Mouse (Mus musculus) heart, adult 2 months (tissue): ENCODE measurements around the gene Daglb.

Experiments
- CTCF ChIP-seq: fragments of 200-600 bp; IDR thresholded peaks from 2 replicates; pipeline ENCODE4 v1.8.1; 2022; ENCODE audit warnings: antibody characterized with exemption, mild to moderate bottlenecking, moderate library complexity
- POLR2A ChIP-seq: fragments of 200-500 bp; IDR thresholded peaks from 2 replicates; pipeline ENCODE4 v1.6.1; 2011; ENCODE audit warnings: mild to moderate bottlenecking, low read depth, low read length, control low read depth; ENCODE audit not compliant: insufficient read depth

- TF ChIP-seq POLR2A: no peak
- TF ChIP-seq CTCF: no peak
Observed at GRCm38 (mm10) chr5:143502899-143503557, 38.6 kb downstream of the Daglb start.
